Mouse (Mus musculus): ENCODE data around the gene Ddn. TPM values are rescaled to one million over a fixed set of nuclear protein-coding genes. Genes with fewer than 3 reads are reported as not detected.

Ddn gene
- total RNA-seq, 2 experiments from 2014 or later, result 827 to 848 TPM

GRCm38 (mm10) chr15:98780573-98780972, 28.7 kb downstream of the Ddn start:
- DNase-seq (ENCODE audit: low spot score in 2 of 2), result no peak
- intact Hi-C loops (cut with DNase I), result no loop called here

GRCm38 (mm10) chr15:98780075-98780474, 29.2 kb downstream of the Ddn start:
- intact Hi-C loops (cut with DNase I), result no loop called here
- DNase-seq (ENCODE audit: low spot score in 2 of 2), result no peak

- no peak for DNase-seq (ENCODE audit: low spot score in 2 of 2)
- intact Hi-C loops (cut with DNase I), result no loop called here
Measured at GRCm38 (mm10) chr15:98778806-98779205, 30.5 kb downstream of the Ddn start.

- intact Hi-C loops (cut with DNase I), result no loop called here
- no peak for DNase-seq (ENCODE audit: low spot score in 2 of 2)
Measured at GRCm38 (mm10) chr15:98778191-98778770, 31.0 kb downstream of the Ddn start.

- intact Hi-C loops (cut with DNase I), result no loop called here
- no peak for DNase-seq (ENCODE audit: low spot score in 2 of 2)
Measured at GRCm38 (mm10) chr15:98777762-98778161, 31.5 kb downstream of the Ddn start, which contains the start of gene Wnt10b. Gene Wnt10b, minus strand, starts transcription at chr15:98778150.

GRCm38 (mm10) chr15:98777005-98777616, 32.2 kb downstream of the Ddn start:
- intact Hi-C loops (cut with DNase I), result no loop called here
- no peak for DNase-seq (ENCODE audit: low spot score in 2 of 2)

- intact Hi-C loops (cut with DNase I), result no loop called here
- no peak for DNase-seq (ENCODE audit: low spot score in 2 of 2)
Measured at GRCm38 (mm10) chr15:98776280-98777004, 32.8 kb downstream of the Ddn start.

- DNase-seq (ENCODE audit: low spot score in 2 of 2), result no peak
- intact Hi-C loops (cut with DNase I), result no loop called here
Measured at GRCm38 (mm10) chr15:98775533-98775932, 33.8 kb downstream of the Ddn start.

GRCm38 (mm10) chr15:98774096-98774495, 35.2 kb downstream of the Ddn start:
- DNase-seq (ENCODE audit: low spot score in 2 of 2), result no peak
- intact Hi-C loops (cut with DNase I), result no loop called here

- DNase-seq (ENCODE audit: low spot score in 2 of 2), result no peak
- intact Hi-C loops (cut with DNase I), result no loop called here
Measured at GRCm38 (mm10) chr15:98772511-98773211, 36.6 kb downstream of the Ddn start.

GRCm38 (mm10) chr15:98771813-98772425, 37.4 kb downstream of the Ddn start:
- intact Hi-C loops (cut with DNase I), result no loop called here
- DNase-seq (ENCODE audit: low spot score in 2 of 2), result no peak

- intact Hi-C loops (cut with DNase I), result no loop called here
Measured at GRCm38 (mm10) chr15:98768259-98768658, 41.0 kb downstream of the Ddn start.

GRCm38 (mm10) chr15:98765929-98766328, 43.4 kb downstream of the Ddn start:
- intact Hi-C loops (cut with DNase I), result no loop called here
- no peak for DNase-seq (ENCODE audit: low spot score in 2 of 2)

More at GRCm38 (mm10) chr15:98768259-98768658, 41.0 kb downstream of the Ddn start:
- DNase-seq (ENCODE audit: low spot score in 2 of 2), result no peak

GRCm38 (mm10) chr15:98762670-98763529, 46.4 kb downstream of the Ddn start, which contains the start of gene Arf3:
Gene Arf3, minus strand, starts transcription at chr15:98763214.
- peak; percentile 97 for DNase-seq (ENCODE audit: low spot score in 2 of 2)
- intact Hi-C loops (cut with DNase I), result loop anchor here (5.0 kb wide), 1 partner anchor 34 kb away; no protein-coding TSS in a partner anchor

- peak; percentile 74 to 79 for DNase-seq (ENCODE audit: low spot score in 2 of 2)
- intact Hi-C loops (cut with DNase I), result loop anchor here (5.0 kb wide), 1 partner anchor 35 kb away; no protein-coding TSS in a partner anchor
Measured at GRCm38 (mm10) chr15:98762201-98762621, 47.1 kb downstream of the Ddn start.

GRCm38 (mm10) chr15:98754125-98754524, 55.2 kb downstream of the Ddn start:
- intact Hi-C loops (cut with DNase I), result no loop called here
- no peak for DNase-seq (ENCODE audit: low spot score in 2 of 2)

Data from left cerebral cortex, postnatal 36 days (tissue).